Mouse (Mus musculus) small intestine, adult 2 months (tissue): ENCODE measurements around the gene H2-M5. TPM values are rescaled to one million over a fixed set of nuclear protein-coding genes. Genes with fewer than 3 reads are reported as not detected.

Experiments
- H3K27ac ChIP-seq: fragments of 200-500 bp; 2 replicates; pipeline ENCODE4 v1.5.1; 2012; ENCODE audit warnings: low read depth, low read length, control low read depth, inconsistent platforms; ENCODE audit not compliant: insufficient read depth
- H3K27me3 ChIP-seq: fragments of 200-500 bp; 2 replicates; pipeline ENCODE4 v1.6.1; 2012; ENCODE audit warnings: mild to moderate bottlenecking, moderate library complexity, low read length, inconsistent platforms; ENCODE audit not compliant: control insufficient read depth, insufficient read depth
- H3K36me3 ChIP-seq: fragments of 200-500 bp; 2 replicates; pipeline ENCODE4 v1.6.1; 2012; ENCODE audit warnings: mild to moderate bottlenecking, low read length, control low read depth, inconsistent platforms; ENCODE audit not compliant: control insufficient read depth, insufficient read depth
- H3K4me1 ChIP-seq: fragments of 200-500 bp; 2 replicates; pipeline ENCODE4 v1.6.1; 2012; ENCODE audit warnings: low read length, inconsistent platforms, mixed read lengths; ENCODE audit not compliant: control insufficient read depth, insufficient read depth, insufficient read length
- H3K4me3 ChIP-seq: fragments of 200-500 bp; 2 replicates; pipeline ENCODE4 v1.5.1; 2012; ENCODE audit warnings: low read depth, mild to moderate bottlenecking, control low read depth, inconsistent platforms, low read length, moderate library complexity
- CTCF ChIP-seq: fragments of 200-500 bp; IDR thresholded peaks from 2 replicates; pipeline ENCODE4 v1.5.1; 2012; ENCODE audit warnings: low read depth, mild to moderate bottlenecking, control low read depth, inconsistent platforms, low read length, moderate library complexity, mixed read lengths; ENCODE audit not compliant: insufficient replicate concordance, insufficient read length; ENCODE audit errors: extremely low read depth
- POLR2A ChIP-seq: fragments of 200-500 bp; IDR thresholded peaks from 2 replicates; pipeline ENCODE4 v1.6.1; 2012; ENCODE audit warnings: low read depth, mild to moderate bottlenecking, control low read depth, inconsistent platforms, low read length, moderate library complexity
- WGBS: fragments of 180-500 bp; shearing (Covaris S2); methylation state at CpG from one replicate; pipeline ENCODE4 v1.1.7; 2018; 5-methylcytosine and 5-hydroxymethylcytosine counted together
- polyA plus RNA-seq: library from polyadenylated mRNA; depleted of rRNA; stranded (reverse); fragments of >200 nt; gene quantifications from 2 replicates; pipeline ENCODE4 v1.2.3, GENCODE M21; 2012

H2-M5 gene
- polyA plus RNA-seq, 1 experiment, result 0.09 TPM

GRCm38 (mm10) chr17:37018328-37018727, 29.0 kb upstream of the H2-M5 start:
- TF ChIP-seq POLR2A (no peak), CTCF (no peak)
- Histone ChIP-seq H3K27ac (no peak overlapping the region), H3K4me1 (no peaks in the 10 kb centered on the region), H3K4me3 (no peak overlapping the region), H3K27me3 (no peaks in the 10 kb centered on the region), H3K36me3 (no peaks in the 10 kb centered on the region)
- 83% methylated on average over 3 of the region's 3 CpGs for WGBS

DNA sequence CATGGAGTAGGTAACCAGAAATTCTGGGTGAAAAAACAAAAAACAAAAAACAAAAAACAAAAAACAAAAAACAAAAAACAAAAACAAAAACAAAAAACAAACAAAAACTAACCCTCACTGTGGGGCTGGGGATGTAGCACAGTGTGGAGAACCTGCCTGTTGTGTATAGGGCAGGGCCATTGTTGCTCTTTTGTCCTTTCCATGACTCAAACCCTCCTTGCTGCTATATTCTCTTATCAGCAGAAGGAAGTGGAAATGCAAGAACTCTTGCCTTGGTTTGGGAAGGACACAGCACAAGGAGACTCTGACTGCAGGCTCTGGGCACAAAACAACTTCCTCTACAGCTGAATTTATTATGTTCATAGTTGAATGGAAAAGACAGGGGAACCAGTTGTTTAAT, 27.0 kb upstream of the H2-M5 start:
- Histone ChIP-seq H3K27me3 (no peaks in the 10 kb centered on the region), H3K4me1 (no peaks in the 10 kb centered on the region), H3K27ac (no peak overlapping the region), H3K4me3 (no peak overlapping the region), H3K36me3 (no peaks in the 10 kb centered on the region)
- TF ChIP-seq CTCF (no peak), POLR2A (no peak)

DNA sequence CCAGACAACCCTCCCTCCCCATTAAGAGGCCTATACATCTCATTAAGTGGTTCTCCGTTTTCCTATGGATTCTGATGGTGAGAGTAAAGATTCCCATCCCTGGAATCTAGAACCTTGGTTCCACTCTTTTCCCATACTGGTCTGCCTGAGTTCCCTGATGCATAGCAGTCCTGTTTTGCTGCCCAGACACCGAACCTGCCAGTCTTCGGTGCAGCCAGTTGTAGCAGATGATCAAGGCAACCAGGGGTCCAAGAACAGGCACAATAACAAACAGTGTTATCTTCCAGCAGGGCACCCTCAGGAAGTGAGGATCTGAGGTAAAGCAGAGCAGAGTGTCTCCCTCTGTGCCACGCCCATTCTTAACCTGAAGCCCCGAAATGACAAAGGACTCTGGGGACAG, 22.8 kb upstream of the H2-M5 start:
- no peak for TF ChIP-seq POLR2A
- TF ChIP-seq CTCF, result no peak
- no peaks in the 10 kb centered on the region for H3K27me3 ChIP-seq
- no peak overlapping the region for H3K4me3 ChIP-seq
- H3K27ac ChIP-seq, result no peak overlapping the region
- WGBS, result 48% methylated on average over 5 of the region's 5 CpGs
- no peaks in the 10 kb centered on the region for H3K36me3 ChIP-seq
- H3K4me1 ChIP-seq, result no peaks in the 10 kb centered on the region

DNA sequence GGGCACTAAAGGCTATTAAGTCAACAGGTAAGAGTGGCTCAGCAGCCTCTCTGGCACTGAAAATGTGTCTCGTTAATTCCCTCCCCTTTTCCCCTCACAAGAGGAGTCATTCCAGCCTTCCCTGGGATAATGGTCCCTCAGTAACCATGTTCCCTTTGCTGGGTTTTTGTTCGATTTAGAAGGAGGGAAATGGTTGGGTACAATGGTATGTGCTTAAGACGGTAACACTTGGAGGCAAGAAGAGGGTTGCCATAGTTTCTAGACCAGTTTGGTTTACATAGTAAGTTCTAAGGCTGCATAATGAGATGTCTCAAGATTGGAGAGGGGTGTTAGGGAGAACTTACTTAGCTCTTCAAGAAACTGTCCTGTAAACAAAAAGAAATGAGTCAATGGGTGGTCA, 22.4 kb upstream of the H2-M5 start:
- 83% methylated on average over 3 of the region's 3 CpGs for WGBS
- Histone ChIP-seq H3K27me3 (no peaks in the 10 kb centered on the region), H3K4me3 (no peak overlapping the region), H3K36me3 (no peaks in the 10 kb centered on the region), H3K4me1 (no peaks in the 10 kb centered on the region), H3K27ac (no peak overlapping the region)
- TF ChIP-seq POLR2A (no peak), CTCF (no peak)

DNA sequence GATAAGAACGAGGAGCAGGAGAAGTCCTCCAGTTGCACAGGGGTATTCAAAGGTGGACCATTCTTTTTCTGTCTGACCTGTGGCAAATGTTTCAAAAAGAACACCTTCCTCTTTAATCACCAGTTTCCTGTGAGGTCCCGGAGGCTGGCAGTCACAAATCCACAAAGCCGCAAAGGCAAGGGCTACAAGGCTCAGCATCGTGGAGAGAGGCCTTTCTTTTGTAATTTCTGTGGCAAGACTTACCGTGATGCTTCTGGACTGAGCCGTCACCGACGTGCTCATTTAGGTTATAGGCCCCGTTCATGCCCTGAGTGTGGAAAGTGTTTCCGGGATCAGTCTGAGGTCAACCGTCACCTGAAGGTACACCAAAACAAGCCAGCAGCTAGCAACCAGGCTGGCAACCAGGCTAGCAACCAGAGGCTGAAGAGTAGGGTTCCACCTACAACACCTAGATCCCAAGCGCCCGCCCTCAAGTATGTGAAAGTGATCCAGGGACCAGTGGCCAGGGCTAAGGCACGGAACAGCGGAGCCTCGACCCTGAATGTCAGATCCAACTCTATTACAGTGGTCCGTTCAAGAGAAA, 20.2 kb upstream of the H2-M5 start:
- H3K4me1 ChIP-seq, result no peaks in the 10 kb centered on the region
- no peaks in the 10 kb centered on the region for H3K36me3 ChIP-seq
- WGBS, result 85% methylated on average over 17 of the region's 17 CpGs
- H3K27ac ChIP-seq, result no peak overlapping the region
- TF ChIP-seq CTCF, result no peak
- TF ChIP-seq POLR2A, result no peak
- no peak overlapping the region for H3K4me3 ChIP-seq
- no peaks in the 10 kb centered on the region for H3K27me3 ChIP-seq

GRCm38 (mm10) chr17:37008161-37008560, 18.8 kb upstream of the H2-M5 start:
- Histone ChIP-seq H3K27me3 (peaks cover 2% of the 10 kb centered on the region), H3K27ac (no peak overlapping the region), H3K36me3 (no peaks in the 10 kb centered on the region), H3K4me1 (no peaks in the 10 kb centered on the region), H3K4me3 (no peak overlapping the region)
- TF ChIP-seq POLR2A (no peak), CTCF (no peak)
- 76% methylated on average over 6 of the region's 6 CpGs for WGBS

DNA sequence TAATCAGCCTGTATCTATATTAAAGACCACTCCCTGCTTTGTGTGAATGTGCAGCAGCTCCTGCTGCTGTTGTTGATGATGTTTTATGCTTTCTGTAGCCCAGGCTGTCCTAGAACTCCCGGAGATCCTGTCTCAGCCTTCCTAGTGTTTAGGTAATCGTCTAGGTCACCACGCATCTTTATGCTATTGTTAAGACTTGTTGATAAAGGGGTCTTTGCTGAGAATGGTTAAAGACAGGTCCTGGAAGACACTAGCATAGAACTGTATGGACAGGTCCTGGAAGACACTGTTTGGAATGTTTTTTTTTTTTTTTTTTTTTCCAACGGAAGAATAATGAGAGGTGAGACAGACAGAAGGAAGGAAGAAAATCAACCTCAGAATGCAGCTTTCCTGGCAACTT, 14.0 kb upstream of the H2-M5 start:
- Histone ChIP-seq H3K27me3 (peaks cover 9% of the 10 kb centered on the region), H3K4me1 (0 out of 2 replicates have a peak, but pooled peaks cover 3% of the 10 kb centered on the region), H3K4me3 (no peak overlapping the region), H3K27ac (no peak overlapping the region), H3K36me3 (no peaks in the 10 kb centered on the region)
- TF ChIP-seq CTCF (no peak), POLR2A (no peak)
- 48% methylated on average over 4 of the region's 4 CpGs for WGBS

GRCm38 (mm10) chr17:37002364-37003330, 13.3 kb upstream of the H2-M5 start:
- TF ChIP-seq CTCF (no peak), POLR2A (no peak)
- H3K27ac ChIP-seq, result no peak overlapping the region
- H3K27me3 ChIP-seq, result peaks cover 9% of the 10 kb centered on the region
- H3K36me3 ChIP-seq, result no peaks in the 10 kb centered on the region
- 0 out of 2 replicates have a peak, but pooled peaks cover 3% of the 10 kb centered on the region for H3K4me1 ChIP-seq
- 2% methylated on average over 49 of the region's 49 CpGs for WGBS
- H3K4me3 ChIP-seq, result peak overlapping the region; percentile 60
